Mouse (Mus musculus) liver, embryonic 11.5 days (tissue): ENCODE measurements around the gene Nr6a1. TPM values are rescaled to one million over a fixed set of nuclear protein-coding genes. Genes with fewer than 3 reads are reported as not detected.

Source experiments
- ATAC-seq: fragments of 200-750 bp; cut with Nextera tagmentation; replicated peaks from 2 replicates; pipeline ENCODE4 v1.8.0; 2017; ENCODE audit warnings: moderate number of reproducible peaks, mild to moderate bottlenecking, moderate TSS enrichment, moderate library complexity; ENCODE audit not compliant: low FRiP score
- DNase-seq: peaks from one replicate; pipeline ENCODE4 v3.0.0-alpha.2; 2017; ENCODE audit warnings: low spot score
- H3K27ac ChIP-seq: fragments of 300-500 bp; sonication (generic); 2 replicates; pipeline ENCODE4 v1.5.1; 2014; ENCODE audit warnings: mild to moderate bottlenecking, low read depth, low read length, control low read depth
- H3K27me3 ChIP-seq: fragments of 300-500 bp; sonication (generic); replicated peaks from 2 replicates; pipeline ENCODE4 v1.6.1; 2014; ENCODE audit warnings: low read length, mixed read lengths; ENCODE audit not compliant: control insufficient read depth, insufficient read depth
- H3K36me3 ChIP-seq: fragments of 300-500 bp; sonication (generic); 2 replicates; pipeline ENCODE4 v1.6.1; 2014; ENCODE audit warnings: mild to moderate bottlenecking, low read length, moderate library complexity, mixed read lengths; ENCODE audit not compliant: control insufficient read depth, insufficient read depth
- H3K4me1 ChIP-seq: fragments of 300-500 bp; sonication (generic); replicated peaks from 2 replicates; pipeline ENCODE4 v1.6.1; 2014; ENCODE audit warnings: low read length, mixed read lengths; ENCODE audit not compliant: control insufficient read depth, insufficient read depth
- H3K4me2 ChIP-seq: fragments of 300-500 bp; sonication (generic); 2 replicates; pipeline ENCODE4 v1.6.1; 2014; ENCODE audit warnings: mild to moderate bottlenecking, control low read depth, moderate library complexity
- H3K4me3 ChIP-seq: fragments of 300-500 bp; sonication (generic); 2 replicates; pipeline ENCODE4 v1.5.1; 2014; ENCODE audit warnings: low read depth, low read length, control low read depth
- H3K9ac ChIP-seq: fragments of 300-500 bp; sonication (generic); 2 replicates; pipeline ENCODE4 v1.6.1; 2014; ENCODE audit warnings: low read depth, low read length, control low read depth
- H3K9me3 ChIP-seq: fragments of 300-500 bp; sonication (generic); 2 replicates; pipeline ENCODE4 v1.6.1; 2016; ENCODE audit warnings: low read length, inconsistent platforms, mixed read lengths; ENCODE audit not compliant: control insufficient read depth
- WGBS: fragments of 180-500 bp; shearing (Covaris S2); extraction: QIAGEN DNeasy Blood & Tissue Kit; methylation state at CpG from one replicate; pipeline ENCODE4 v1.1.7; 2014; 5-methylcytosine and 5-hydroxymethylcytosine counted together
- polyA plus RNA-seq: library from polyadenylated mRNA; unstranded; fragments of >200 nt; fragmentation: Nextera tagmentation; extraction: Ambion mirVana; gene quantifications from 2 replicates; pipeline ENCODE4 v1.2.1, GENCODE M21; 2014

Nr6a1 gene
- polyA plus RNA-seq, 1 experiment from 2014 or later = 5.1 TPM

DNA sequence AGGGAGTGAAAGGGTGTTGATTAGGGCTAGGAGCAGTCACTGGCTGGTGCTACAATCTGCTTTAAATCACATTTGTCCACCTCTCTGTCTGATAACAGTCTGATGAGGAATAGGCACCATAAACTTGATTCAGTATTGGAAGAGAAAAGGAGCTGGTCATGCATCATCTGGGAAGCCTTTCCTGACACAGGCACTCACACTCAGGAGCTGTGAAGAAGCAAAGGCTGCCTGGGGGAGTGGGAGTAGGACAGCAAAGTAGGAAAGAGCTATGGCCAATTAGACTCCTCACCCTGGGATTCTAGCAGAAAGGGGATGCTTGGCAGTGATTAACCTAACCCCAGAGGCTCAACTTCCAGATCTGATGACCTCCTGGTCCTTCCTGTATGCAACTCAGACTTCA is 191.7 kb downstream of the Nr6a1 start:
- Histone ChIP-seq H3K4me2 (no peak overlapping the region), H3K27ac (no peak overlapping the region), H3K4me3 (no peak overlapping the region), H3K9me3 (no peaks in the 10 kb centered on the region), H3K36me3 (peaks cover 2% of the 10 kb centered on the region; the same call in 1 of the 2 replicates), H3K4me1 (no peaks in the 10 kb centered on the region), H3K9ac (no peak overlapping the region), H3K27me3 (no peaks in the 10 kb centered on the region)
- DNase-seq (no peak), ATAC-seq (no peak)

DNA sequence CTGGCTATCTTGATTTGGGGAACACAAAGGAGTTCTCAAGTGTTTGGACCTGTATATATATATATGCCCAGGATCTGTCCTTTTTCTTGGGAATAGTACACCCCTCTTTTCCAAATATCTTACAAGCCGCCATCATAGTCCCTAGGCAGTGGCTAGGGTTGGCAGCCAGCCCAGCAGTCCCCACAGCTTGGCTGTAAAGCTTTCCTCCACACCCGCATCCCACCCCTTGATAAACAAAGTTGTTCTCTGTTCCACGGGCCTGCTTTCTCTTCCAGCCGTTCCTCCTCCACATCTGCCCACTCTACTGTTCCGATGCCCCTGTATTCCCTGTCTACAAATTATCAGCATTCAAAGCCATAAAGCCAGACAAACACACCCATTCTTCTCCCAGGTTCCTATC is 192.8 kb downstream of the Nr6a1 start:
- H3K4me2 ChIP-seq = no peak overlapping the region
- H3K9me3 ChIP-seq = no peaks in the 10 kb centered on the region
- no peak overlapping the region for H3K27ac ChIP-seq
- 77% methylated on average over 5 of the region's 5 CpGs for WGBS
- H3K4me1 ChIP-seq = no peaks in the 10 kb centered on the region
- peaks cover 2% of the 10 kb centered on the region; the same call in 1 of the 2 replicates for H3K36me3 ChIP-seq
- H3K4me3 ChIP-seq = no peak overlapping the region
- DNase-seq (no peak), ATAC-seq (no peak)
- no peaks in the 10 kb centered on the region for H3K27me3 ChIP-seq
- no peak overlapping the region for H3K9ac ChIP-seq

- WGBS = 89% methylated on average over 6 of the region's 6 CpGs
- ATAC-seq (no peak), DNase-seq (no peak)
- H3K4me3 ChIP-seq = no peak overlapping the region
- no peak overlapping the region for H3K4me2 ChIP-seq
- H3K27ac ChIP-seq = no peak overlapping the region
- H3K9ac ChIP-seq = no peak overlapping the region
- H3K27me3 ChIP-seq = no peaks in the 10 kb centered on the region
- H3K9me3 ChIP-seq = no peaks in the 10 kb centered on the region
- no peaks in the 10 kb centered on the region for H3K4me1 ChIP-seq
- H3K36me3 ChIP-seq = peaks cover 2% of the 10 kb centered on the region; the same call in 1 of the 2 replicates
Measured at GRCm38 (mm10) chr2:38730331-38730827, 197.1 kb downstream of the Nr6a1 start.

- ATAC-seq (no peak), DNase-seq (no peak)
- H3K27ac ChIP-seq = no peak overlapping the region
- no peaks in the 10 kb centered on the region for H3K4me1 ChIP-seq
- no peaks in the 10 kb centered on the region for H3K36me3 ChIP-seq
- H3K4me3 ChIP-seq = no peak overlapping the region
- H3K4me2 ChIP-seq = no peak overlapping the region
- no peak overlapping the region for H3K9ac ChIP-seq
- WGBS = 87% methylated on average over 3 of the region's 3 CpGs
- H3K27me3 ChIP-seq = no peaks in the 10 kb centered on the region; the same call in 1 of the 2 replicates
- no peaks in the 10 kb centered on the region for H3K9me3 ChIP-seq
Measured at GRCm38 (mm10) chr2:38725427-38725826, 202.1 kb downstream of the Nr6a1 start.

DNA sequence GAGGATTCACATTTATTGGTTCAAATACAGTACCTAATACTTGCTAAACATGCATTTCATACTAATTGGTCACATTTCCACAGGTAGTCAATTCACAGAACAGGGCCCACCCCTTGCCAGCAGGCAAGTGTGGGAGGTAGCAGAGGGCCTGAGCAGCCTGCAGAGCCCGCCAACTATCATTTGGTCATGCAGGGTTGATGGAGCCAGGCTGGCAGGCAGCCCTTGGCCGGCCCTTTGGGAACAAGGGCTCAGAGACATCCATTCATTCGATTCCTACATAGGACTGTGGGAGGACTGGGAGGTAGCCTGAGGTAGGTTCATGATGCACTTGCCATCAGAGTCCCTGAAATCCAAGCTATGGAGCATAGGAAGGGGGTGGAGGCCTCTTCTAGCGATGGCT is 204.1 kb downstream of the Nr6a1 start:
- no peak overlapping the region for H3K9ac ChIP-seq
- no peaks in the 10 kb centered on the region for H3K9me3 ChIP-seq
- no peak for ATAC-seq
- H3K36me3 ChIP-seq = no peaks in the 10 kb centered on the region
- no peak overlapping the region for H3K4me3 ChIP-seq
- peaks cover 14% of the 10 kb centered on the region for H3K4me1 ChIP-seq
- WGBS = 84% methylated on average over 4 of the region's 4 CpGs
- no peak overlapping the region for H3K4me2 ChIP-seq
- DNase-seq = no peak
- no peaks in the 10 kb centered on the region; the same call in 1 of the 2 replicates for H3K27me3 ChIP-seq
- H3K27ac ChIP-seq = no peak overlapping the region

GRCm38 (mm10) chr2:38722076-38722475 is 205.4 kb downstream of the Nr6a1 start:
- Histone ChIP-seq H3K9me3 (no peaks in the 10 kb centered on the region), H3K27ac (no peak overlapping the region), H3K27me3 (no peaks in the 10 kb centered on the region; the same call in 1 of the 2 replicates), H3K4me2 (no peak overlapping the region), H3K9ac (no peak overlapping the region), H3K36me3 (no peaks in the 10 kb centered on the region), H3K4me3 (no peak overlapping the region), H3K4me1 (peaks cover 18% of the 10 kb centered on the region)
- DNase-seq = no peak
- no peak for ATAC-seq
- WGBS = 61% methylated on average over 4 of the region's 4 CpGs

DNA sequence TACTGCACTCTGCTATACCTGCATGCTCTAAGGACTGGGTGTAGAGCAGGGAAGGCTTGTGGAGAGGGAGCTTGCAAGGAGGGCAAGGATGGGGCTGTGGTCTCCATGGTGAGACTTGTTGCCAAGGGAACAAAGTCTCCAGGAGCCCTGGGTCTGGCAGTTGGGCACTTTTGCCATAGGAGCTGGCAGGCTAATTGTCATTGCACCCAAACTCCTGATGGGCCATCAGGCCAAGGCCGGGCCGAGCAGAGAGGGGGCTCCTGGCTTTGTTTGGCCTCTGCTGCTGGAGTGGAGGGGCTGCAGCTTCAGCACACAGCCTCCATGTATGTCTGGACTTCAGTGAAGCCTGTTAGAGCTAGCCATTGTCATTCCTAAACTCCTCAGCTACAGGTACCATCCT is 206.8 kb downstream of the Nr6a1 start:
- no peaks in the 10 kb centered on the region; the same call in 1 of the 2 replicates for H3K27me3 ChIP-seq
- no peaks in the 10 kb centered on the region for H3K36me3 ChIP-seq
- DNase-seq = no peak
- no peak for ATAC-seq
- no peak overlapping the region for H3K4me3 ChIP-seq
- no peak overlapping the region for H3K27ac ChIP-seq
- H3K9me3 ChIP-seq = no peaks in the 10 kb centered on the region
- H3K4me1 ChIP-seq = peaks cover 18% of the 10 kb centered on the region
- WGBS = 63% methylated on average over 2 of the region's 2 CpGs
- no peak overlapping the region for H3K4me2 ChIP-seq
- H3K9ac ChIP-seq = no peak overlapping the region

GRCm38 (mm10) chr2:38719354-38719753 is 208.1 kb downstream of the Nr6a1 start:
- Histone ChIP-seq H3K9me3 (no peaks in the 10 kb centered on the region), H3K9ac (0 out of 2 replicates have a peak overlapping the region, but pooled peaks have one; percentile 5), H3K36me3 (no peaks in the 10 kb centered on the region), H3K27ac (no peak overlapping the region), H3K4me1 (peaks cover 18% of the 10 kb centered on the region), H3K27me3 (peaks cover 2% of the 10 kb centered on the region), H3K4me3 (no peak overlapping the region), H3K4me2 (peak overlapping the region; percentile 25)
- ATAC-seq = peak; percentile 45; the same call in 1 of the 2 replicates
- no peak for DNase-seq
- WGBS = 43% methylated on average over 6 of the region's 6 CpGs

DNA sequence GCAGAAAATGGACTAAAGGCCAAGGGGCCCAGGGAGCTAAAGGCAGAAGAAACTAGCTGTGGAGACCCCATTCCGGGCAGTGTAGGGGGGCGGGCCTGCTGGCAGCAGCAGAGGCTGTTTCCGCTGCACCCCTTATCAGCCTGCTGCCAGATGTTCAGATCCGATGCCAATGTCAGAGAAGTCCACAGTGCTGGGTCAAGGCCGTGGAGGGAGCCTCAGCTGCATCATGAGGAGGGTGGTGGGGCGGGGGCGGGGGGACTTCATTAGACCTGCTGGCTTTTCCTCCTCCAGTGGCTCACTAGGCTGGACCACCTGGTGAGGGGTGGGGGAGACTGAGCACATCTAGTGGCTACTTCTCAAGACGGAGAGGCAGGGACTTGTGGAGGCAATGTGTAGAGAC is 208.8 kb downstream of the Nr6a1 start:
- ATAC-seq (peak; percentile 66), DNase-seq (no peak)
- H3K4me1 ChIP-seq = peaks cover 18% of the 10 kb centered on the region
- 25% methylated on average over 8 of the region's 8 CpGs for WGBS
- no peak overlapping the region for H3K9ac ChIP-seq
- H3K36me3 ChIP-seq = no peaks in the 10 kb centered on the region
- H3K27me3 ChIP-seq = peaks cover 9% of the 10 kb centered on the region
- H3K4me2 ChIP-seq = peak overlapping the region; percentile 25
- no peaks in the 10 kb centered on the region for H3K9me3 ChIP-seq
- H3K27ac ChIP-seq = no peak overlapping the region
- no peak overlapping the region for H3K4me3 ChIP-seq
